Mouse (Mus musculus): ENCODE data around the gene Tmbim6.

Tmbim6 gene

GRCm38 (mm10) chr15:99392486-99393385, at the start of gene Tmbim6:
Gene Tmbim6 (plus strand): TSS chr15:99392882.
- peak; percentile 100 for DNase-seq

DNA sequence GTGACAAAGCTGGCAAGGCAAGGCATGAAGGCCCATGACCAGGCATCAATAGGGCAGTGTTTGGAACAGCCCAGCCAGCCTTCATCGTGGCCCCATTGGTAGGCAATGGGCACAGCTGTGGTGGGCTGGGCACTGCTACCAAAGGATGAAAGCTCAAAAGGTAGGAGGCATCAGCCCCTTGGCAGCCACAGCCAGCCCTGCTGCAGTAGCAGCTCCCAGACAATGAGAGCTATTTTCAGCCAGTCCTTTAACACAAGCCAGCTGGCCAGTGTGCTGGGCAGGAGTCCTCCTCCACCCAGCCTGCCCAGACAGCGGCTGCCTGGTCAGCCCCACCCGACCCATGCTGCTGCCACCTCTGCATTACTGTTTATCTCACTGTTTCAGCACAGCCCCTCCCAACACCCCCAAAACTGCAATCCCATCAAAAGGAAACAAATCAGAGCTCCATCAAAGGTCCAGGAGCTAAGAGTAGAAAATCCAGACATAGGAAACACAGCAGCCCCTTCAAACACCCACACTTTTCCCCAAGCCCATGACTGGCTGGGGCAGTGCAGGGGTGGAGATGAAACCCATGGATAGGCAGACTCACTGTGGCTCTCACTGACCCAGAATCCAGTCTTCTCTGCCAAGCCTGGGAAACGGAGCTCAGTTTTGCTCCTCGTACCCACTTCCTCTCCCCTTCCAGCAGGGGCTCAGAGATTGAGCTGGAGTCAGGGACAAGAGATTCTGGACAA, 49.1 kb upstream of the Tmbim6 start:
- peak; percentile 32 for DNase-seq

DNA sequence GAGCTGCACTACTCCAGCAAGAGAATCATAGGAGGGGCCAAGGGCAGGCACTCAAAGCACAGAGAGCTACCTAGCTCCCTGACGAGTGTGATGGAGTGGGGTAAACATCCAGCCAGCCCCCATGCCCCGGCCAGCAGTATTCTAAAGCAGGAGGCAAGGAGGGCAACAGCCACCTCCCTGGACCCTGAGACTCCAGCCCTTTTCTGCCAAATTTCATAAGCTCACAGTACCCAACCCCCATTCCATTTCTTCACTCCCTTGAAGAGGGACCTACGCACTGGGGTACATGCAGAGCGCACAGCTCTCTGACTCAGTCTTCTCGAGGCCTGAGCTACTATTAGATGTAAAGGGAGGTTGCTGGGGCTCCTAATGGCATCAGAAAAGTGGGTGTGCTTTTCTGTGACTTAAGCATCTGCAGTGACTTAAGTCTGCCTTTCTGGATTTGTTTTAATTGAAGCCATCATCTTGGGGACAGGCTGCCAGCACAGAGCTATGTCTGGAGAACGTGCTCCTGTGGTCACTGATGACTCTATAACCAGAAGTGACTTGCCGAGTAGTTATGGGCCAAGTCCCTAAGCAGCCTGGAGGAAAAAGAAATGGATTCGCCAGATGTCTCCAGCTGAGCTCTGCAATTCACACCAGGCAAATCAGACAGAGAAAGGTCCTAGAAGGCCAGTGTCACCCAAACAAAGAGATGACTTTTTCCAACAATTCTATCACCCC, 48.4 kb upstream of the Tmbim6 start:
- no peak for DNase-seq

DNA sequence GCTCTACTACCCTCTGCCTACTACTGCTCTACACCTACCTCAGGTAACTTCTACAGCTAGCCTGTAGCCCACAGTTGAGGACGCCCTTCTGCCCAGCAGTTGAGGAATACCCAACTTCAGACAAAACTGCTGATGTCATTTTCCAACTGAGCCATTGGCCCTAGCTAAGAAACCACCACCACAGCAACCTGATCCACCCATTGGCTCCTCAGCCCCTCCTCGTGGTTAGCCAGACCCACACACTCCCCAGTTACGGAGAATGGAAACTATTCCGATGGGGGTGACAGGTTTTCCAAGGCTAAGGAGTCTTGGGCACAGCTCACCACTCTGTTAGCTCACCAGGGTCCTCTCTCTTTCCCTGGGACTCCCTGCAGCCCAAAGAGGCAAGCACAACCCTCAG, 47.7 kb upstream of the Tmbim6 start:
- DNase-seq: no peak

GRCm38 (mm10) chr15:99351610-99352009, 41.1 kb upstream of the Tmbim6 start:
- DNase-seq: no peak

DNA sequence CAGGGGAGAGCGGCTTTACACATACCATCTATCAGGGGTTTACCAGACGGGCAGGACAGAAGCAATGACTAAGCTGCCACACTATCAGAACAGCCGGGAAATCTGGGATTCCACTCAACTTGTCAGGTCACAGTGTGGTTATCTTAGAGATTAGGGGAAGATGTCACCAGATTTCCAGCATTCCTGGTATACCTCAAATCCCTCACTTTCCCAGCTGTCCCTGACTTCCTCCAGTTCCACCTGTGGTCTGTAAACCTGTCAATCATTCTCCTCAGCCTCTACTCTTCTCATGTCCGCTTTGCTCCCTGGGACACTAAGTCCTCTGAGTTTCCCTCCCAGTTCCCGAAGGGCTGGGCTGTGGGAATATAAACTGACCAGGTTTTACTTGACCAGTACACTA, 40.4 kb upstream of the Tmbim6 start:
- DNase-seq: no peak

- no peak for DNase-seq
Measured at GRCm38 (mm10) chr15:99355660-99356059, 37.0 kb upstream of the Tmbim6 start.

GRCm38 (mm10) chr15:99356462-99356861, 36.2 kb upstream of the Tmbim6 start:
- no peak for DNase-seq

GRCm38 (mm10) chr15:99358952-99359351, 33.7 kb upstream of the Tmbim6 start:
- no peak for DNase-seq

- DNase-seq: no peak
Measured at GRCm38 (mm10) chr15:99364022-99364530, 28.6 kb upstream of the Tmbim6 start.

- no peak for DNase-seq
Measured at GRCm38 (mm10) chr15:99364921-99365320, 27.8 kb upstream of the Tmbim6 start.

DNA sequence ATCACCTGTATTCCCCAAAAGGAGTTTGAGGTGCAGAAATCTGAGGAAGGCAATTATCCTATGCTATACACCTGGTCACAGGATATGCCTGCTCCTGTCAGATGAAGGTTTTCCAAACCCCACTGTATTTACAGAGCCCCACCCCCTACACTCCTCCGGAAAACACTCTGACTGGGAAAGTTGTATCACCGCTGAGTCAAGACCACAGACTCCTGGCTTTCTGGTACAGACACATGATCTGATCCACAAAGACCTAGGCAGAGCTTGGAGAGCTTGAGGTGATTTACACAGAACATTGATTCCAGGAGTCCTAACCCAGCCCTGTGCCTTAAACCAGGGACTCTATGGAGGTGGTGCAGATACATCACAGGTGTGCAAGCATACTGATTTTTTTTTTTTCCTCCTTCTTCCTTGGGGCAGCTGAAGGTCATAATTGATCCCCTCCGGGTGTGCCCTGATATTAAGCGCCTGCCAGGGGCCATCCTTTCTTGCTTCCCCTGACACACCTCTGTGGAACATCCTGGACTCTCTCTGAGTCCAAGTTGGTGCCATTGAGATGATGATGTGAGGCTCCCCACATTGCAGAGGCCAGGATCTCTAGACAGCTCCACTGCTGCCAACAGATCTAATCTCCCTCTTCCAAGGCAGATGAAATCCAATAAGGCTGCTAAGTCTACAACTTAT, 24.0 kb upstream of the Tmbim6 start:
- no peak for DNase-seq

DNA sequence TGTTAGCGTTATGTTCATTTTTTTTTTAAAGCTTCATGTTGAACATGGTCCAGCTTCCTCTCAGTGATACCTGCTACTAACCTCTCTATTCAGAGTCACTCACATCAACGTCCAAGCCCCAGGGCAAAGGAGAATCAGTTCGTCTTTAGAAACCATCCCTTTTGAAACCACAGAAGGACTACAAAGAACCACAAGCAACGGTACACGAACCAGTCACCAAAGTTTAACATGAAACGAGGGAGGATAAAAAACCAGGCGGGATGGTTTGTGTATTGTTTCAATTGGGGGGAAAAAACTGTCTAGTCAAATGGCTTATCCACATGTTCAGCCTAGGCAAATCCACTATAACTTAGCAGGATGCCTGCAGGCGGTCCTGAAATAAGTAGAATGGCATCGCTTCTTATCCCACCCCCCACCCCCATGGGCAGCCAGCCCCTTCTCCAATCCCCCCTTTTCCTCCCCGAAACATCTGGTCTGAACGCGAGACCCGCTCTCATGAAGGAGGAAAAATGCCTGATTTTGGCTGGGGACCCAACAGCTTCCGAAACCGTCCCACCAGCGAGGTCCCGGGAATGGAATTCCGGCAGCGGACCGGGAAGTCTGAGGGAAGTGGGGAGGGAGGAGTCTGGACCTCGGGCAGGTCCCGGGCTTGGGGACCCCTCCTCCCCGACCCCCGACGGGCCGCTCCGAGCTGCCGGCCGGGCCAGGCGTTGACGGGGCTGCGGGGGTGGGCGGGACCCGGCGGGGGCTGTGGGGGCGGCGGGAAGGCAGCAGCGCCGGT, 23.1 kb upstream of the Tmbim6 start:
- DNase-seq: no peak

DNA sequence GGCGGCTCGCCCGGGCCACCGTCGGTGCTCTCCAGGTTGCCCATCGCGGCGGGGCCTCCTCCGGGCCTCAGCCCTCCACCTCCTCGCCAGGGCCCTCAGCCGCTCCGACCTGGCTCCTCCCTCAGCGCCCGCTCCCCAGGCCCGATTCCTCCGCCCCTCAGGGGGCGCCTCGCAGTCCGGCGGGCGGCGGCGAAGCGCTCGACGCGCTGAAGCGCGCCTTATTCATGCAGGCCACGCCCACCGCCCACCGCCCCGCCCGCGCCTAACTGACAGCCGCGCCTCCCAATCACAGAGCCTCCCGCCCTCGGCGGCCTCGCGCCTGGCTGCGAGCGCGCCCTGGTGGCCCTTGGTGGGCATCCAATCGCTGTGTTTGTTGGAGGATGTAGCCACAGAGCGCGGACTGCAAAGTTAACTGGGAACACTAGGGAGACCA, 22.4 kb upstream of the Tmbim6 start, which contains the start of gene Fmnl3:
Gene Fmnl3, minus strand, starts transcription at position 224 of the 433 bp plus-strand sequence.
- peak; percentile 91 for DNase-seq

GRCm38 (mm10) chr15:99371526-99372340, 20.9 kb upstream of the Tmbim6 start:
- DNase-seq: no peak

DNA sequence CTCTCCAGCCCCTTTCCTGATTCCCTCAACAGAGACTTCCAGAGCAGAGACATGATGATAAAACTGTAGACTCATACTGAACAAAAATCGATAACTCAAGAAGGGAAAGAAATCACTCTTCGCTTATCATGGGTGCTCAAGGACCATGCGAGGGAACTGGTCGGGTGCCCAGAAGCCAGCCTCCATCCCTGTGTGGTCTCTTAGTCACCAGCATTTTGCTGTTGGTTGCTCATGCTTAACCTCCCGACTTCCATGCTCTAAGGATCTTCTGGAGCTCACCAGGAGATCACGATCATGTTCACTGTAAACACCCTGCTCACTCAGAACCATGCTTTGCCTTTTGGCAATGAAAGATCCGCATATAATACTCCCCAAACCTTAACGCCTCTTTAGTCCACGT, 19.9 kb upstream of the Tmbim6 start:
- no peak for DNase-seq

GRCm38 (mm10) chr15:99375036-99375435, 17.6 kb upstream of the Tmbim6 start:
- DNase-seq: no peak

DNA sequence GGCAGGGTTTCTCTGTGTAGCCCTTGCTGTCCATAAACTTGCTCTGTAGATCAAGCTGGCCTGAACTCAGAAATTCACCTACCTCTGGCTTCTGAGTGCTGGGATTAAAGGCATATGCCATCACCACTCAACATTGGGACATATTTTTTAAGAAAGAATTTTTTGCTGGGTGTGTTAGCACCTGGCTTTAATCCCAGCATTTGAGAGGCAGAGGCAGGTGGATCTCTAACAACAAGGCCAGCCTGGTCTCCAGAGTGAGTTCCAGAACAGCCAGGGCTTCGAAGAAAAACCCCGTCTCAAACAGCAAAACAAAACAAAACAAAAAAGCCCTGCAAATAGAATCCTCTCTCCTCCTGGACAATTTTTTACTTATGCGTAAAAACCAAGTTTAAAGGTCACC, 17.1 kb upstream of the Tmbim6 start:
- DNase-seq: no peak

- DNase-seq: no peak
Measured at GRCm38 (mm10) chr15:99376240-99376639, 16.4 kb upstream of the Tmbim6 start.

- DNase-seq: no peak
Measured at GRCm38 (mm10) chr15:99382893-99383292, 9.8 kb upstream of the Tmbim6 start.

GRCm38 (mm10) chr15:99384071-99384470, 8.6 kb upstream of the Tmbim6 start:
- no peak for DNase-seq
